Mouse (Mus musculus): ENCODE data around the gene Il13. TPM values are rescaled to one million over a fixed set of nuclear protein-coding genes. Genes with fewer than 3 reads are reported as not detected.
A peak's percentile ranks its signal among the peaks of the same experiment; 100 is the strongest.

Il13 gene
- total and polyA plus RNA-seq, 3 experiments, result not detected

- peaks cover 0 to 66% of the 10 kb centered on the region in 2 experiments; a peak in 2 of 4 replicates for H3K36me3 ChIP-seq (ENCODE audit: control insufficient read depth in 1 of 2, insufficient read depth in 2 of 2, low read length in 2 of 2)
- TF ChIP-seq GATA1 (IDR thresholded peaks at IDR 0.05; ENCODE audit: low read depth, low read length) (no peak), TCF12 (IDR thresholded peaks at IDR 0.05; ENCODE audit: low read depth, low read length) (no peak), POLR2AphosphoS5 (IDR thresholded peaks at IDR 0.05; ENCODE audit: borderline replicate concordance, low read depth, low read length) (no peak), ETS1 (IDR thresholded peaks at IDR 0.05; ENCODE audit: low read depth, low read length) (no peak), TAL1 (IDR thresholded peaks at IDR 0.05; ENCODE audit: low read length) (no peak), ZC3H11A (IDR thresholded peaks at IDR 0.05; ENCODE audit: low read depth, low read length) (no peak), MAX (IDR thresholded peaks at IDR 0.05; ENCODE audit: low read length) (no peak), NELFE (IDR thresholded peaks at IDR 0.05; ENCODE audit: low read depth, low read length) (no peak), RAD21 (IDR thresholded peaks at IDR 0.05; ENCODE audit: low read depth, low read length) (no peak), MYC (IDR thresholded peaks at IDR 0.05; ENCODE audit: low read depth, low read length) (no peak), ZKSCAN1 (IDR thresholded peaks at IDR 0.05; ENCODE audit: low read depth, low read length) (no peak)
These were observed 47.7 kb upstream of the Il13 start for GRCm38 (mm10) chr11:53682170-53682569.

GRCm38 (mm10) chr11:53681686-53682085 lies 47.2 kb upstream of the Il13 start:
- peaks cover 0 to 68% of the 10 kb centered on the region in 2 experiments; a peak in 2 of 4 replicates for H3K36me3 ChIP-seq (ENCODE audit: control insufficient read depth in 1 of 2, insufficient read depth in 2 of 2, low read length in 2 of 2)

More at GRCm38 (mm10) chr11:53682170-53682569, 47.7 kb upstream of the Il13 start:
- Histone ChIP-seq H3K79me2 (ENCODE audit: control insufficient read depth, insufficient read depth, low read length, poor library complexity) (no peaks in the 10 kb centered on the region), H3K9ac (ENCODE audit: control insufficient read depth, low read depth, low read length, poor library complexity, severe bottlenecking) (no peak overlapping the region), H3K9me3 (replicated peaks; ENCODE audit: insufficient read depth, low read length) (no peaks in the 10 kb centered on the region), H3K4me3 (ENCODE audit: control insufficient read depth in 1 of 2, insufficient read depth in 1 of 2, low read depth in 2 of 2, low read length in 2 of 2) (no peak overlapping the region), H3K27ac (ENCODE audit: control insufficient read depth, low read depth, low read length) (no peak overlapping the region), H3K4me1 (ENCODE audit: control insufficient read depth in 1 of 2, insufficient read depth in 2 of 2, low read length in 2 of 2) (no peaks in the 10 kb centered on the region; a peak in 1 of 4 replicates), H3K27me3 (ENCODE audit: control insufficient read depth in 1 of 2, insufficient read depth in 2 of 2, low read length in 2 of 2) (no peaks in the 10 kb centered on the region)
- no peak for DNase-seq (ENCODE audit: low read depth, low spot score)

GRCm38 (mm10) chr11:53680141-53680540 lies 45.6 kb upstream of the Il13 start:
- Histone ChIP-seq H3K27ac (ENCODE audit: control insufficient read depth, low read depth, low read length) (no peak overlapping the region), H3K27me3 (ENCODE audit: control insufficient read depth in 1 of 2, insufficient read depth in 2 of 2, low read length in 2 of 2) (no peaks in the 10 kb centered on the region), H3K9me3 (replicated peaks; ENCODE audit: insufficient read depth, low read length) (no peaks in the 10 kb centered on the region), H3K36me3 (ENCODE audit: control insufficient read depth in 1 of 2, insufficient read depth in 2 of 2, low read length in 2 of 2) (peaks cover 0 to 63% of the 10 kb centered on the region in 2 experiments; a peak in 2 of 4 replicates), H3K4me1 (ENCODE audit: control insufficient read depth in 1 of 2, insufficient read depth in 2 of 2, low read length in 2 of 2) (no peaks in the 10 kb centered on the region; a peak in 1 of 4 replicates), H3K9ac (ENCODE audit: control insufficient read depth, low read depth, low read length, poor library complexity, severe bottlenecking) (no peak overlapping the region), H3K4me3 (ENCODE audit: control insufficient read depth in 1 of 2, insufficient read depth in 1 of 2, low read depth in 2 of 2, low read length in 2 of 2) (no peak overlapping the region), H3K79me2 (ENCODE audit: control insufficient read depth, insufficient read depth, low read length, poor library complexity) (no peaks in the 10 kb centered on the region)
- TF ChIP-seq GATA1 (IDR thresholded peaks at IDR 0.05; ENCODE audit: low read depth, low read length) (no peak), GABPA (IDR thresholded peaks at IDR 0.05; ENCODE audit: low read depth, low read length) (no peak), ZKSCAN1 (IDR thresholded peaks at IDR 0.05; ENCODE audit: low read depth, low read length) (no peak), BHLHE40 (IDR thresholded peaks at IDR 0.05; ENCODE audit: borderline replicate concordance, low read depth, low read length) (no peak), RAD21 (IDR thresholded peaks at IDR 0.05; ENCODE audit: low read depth, low read length) (no peak), POLR2AphosphoS5 (IDR thresholded peaks at IDR 0.05; ENCODE audit: borderline replicate concordance, low read depth, low read length) (no peak)
- DNase-seq (ENCODE audit: low read depth, low spot score), result no peak

More at GRCm38 (mm10) chr11:53681686-53682085, 47.2 kb upstream of the Il13 start:
- no peaks in the 10 kb centered on the region for H3K79me2 ChIP-seq (ENCODE audit: control insufficient read depth, insufficient read depth, low read length, poor library complexity)
- TF ChIP-seq MYC (IDR thresholded peaks at IDR 0.05; ENCODE audit: low read depth, low read length) (no peak), RAD21 (IDR thresholded peaks at IDR 0.05; ENCODE audit: low read depth, low read length) (peak; percentile 52), E2F4 (IDR thresholded peaks at IDR 0.05; ENCODE audit: borderline replicate concordance, low read depth, low read length) (no peak), CTCF (IDR thresholded peaks at IDR 0.05 in 2 of 3, conservative IDR thresholded peaks at IDR 0.05 in 1 of 3; ENCODE audit: control insufficient read depth in 1 of 3, insufficient read depth in 1 of 3, low read depth in 2 of 3, low read length in 3 of 3, poor library complexity in 1 of 3, severe bottlenecking in 1 of 3) (peak in 1 of 3 experiments; percentile 57; a peak in 3 of 6 replicates), ZC3H11A (IDR thresholded peaks at IDR 0.05; ENCODE audit: low read depth, low read length) (peak; percentile 44), USF2 (IDR thresholded peaks at IDR 0.05; ENCODE audit: borderline replicate concordance in 1 of 2, insufficient read depth in 1 of 2, low read depth in 1 of 2, low read length in 2 of 2) (no peak), SMC3 (IDR thresholded peaks at IDR 0.05; ENCODE audit: low read depth, low read length) (peak; percentile 64)
- H3K9ac ChIP-seq (ENCODE audit: control insufficient read depth, low read depth, low read length, poor library complexity, severe bottlenecking), result no peak overlapping the region
- no peak overlapping the region for H3K4me3 ChIP-seq (ENCODE audit: control insufficient read depth in 1 of 2, insufficient read depth in 1 of 2, low read depth in 2 of 2, low read length in 2 of 2)
- H3K9me3 ChIP-seq (replicated peaks; ENCODE audit: insufficient read depth, low read length), result no peaks in the 10 kb centered on the region
- H3K27me3 ChIP-seq (ENCODE audit: control insufficient read depth in 1 of 2, insufficient read depth in 2 of 2, low read length in 2 of 2), result no peaks in the 10 kb centered on the region
- H3K4me1 ChIP-seq (ENCODE audit: control insufficient read depth in 1 of 2, insufficient read depth in 2 of 2, low read length in 2 of 2), result no peaks in the 10 kb centered on the region; a peak in 1 of 4 replicates
- DNase-seq (ENCODE audit: low read depth, low spot score), result peak; percentile 31
- H3K27ac ChIP-seq (ENCODE audit: control insufficient read depth, low read depth, low read length), result no peak overlapping the region
